Mouse (Mus musculus) neutrophil, adult 83 days (primary cell): ENCODE results near the gene Defb9. TPM values are rescaled to one million over a fixed set of nuclear protein-coding genes. Genes with fewer than 3 reads are reported as not detected.

ENCODE experiments used
- total RNA-seq, 2 experiments: library from RNA; stranded (reverse); gene quantifications; one replicate each; pipeline ENCODE4 v1.2.4; 2023

Gene Defb9
- total RNA-seq: not detected

GRCm38 (mm10) chr8:21885321-21885720 lies at the start of gene Defb9:
Gene Defb9 (minus strand): TSS chr8:21885421.

GRCm38 (mm10) chr8:21932610-21933009 lies 47.4 kb upstream of the Defb9 start, which contains the start of gene Defb15:
Gene Defb15 (minus strand): TSS chr8:21932710.

GRCm38 (mm10) chr8:21906290-21906689 lies 21.1 kb upstream of the Defb9 start, which contains the start of gene Defb11:
Gene Defb11 (minus strand): TSS chr8:21906412.

GRCm38 (mm10) chr8:21858586-21858985 lies 26.6 kb downstream of the Defb9 start, which contains the start of gene Defb10:
Gene Defb10 (plus strand): TSS chr8:21858901.

Other genes with a start within 250 kb of the Defb9 start
- not detected for gene Defa17, start 229.6 kb downstream of the Defb9 start, total RNA-seq
- not detected for gene Defa34, start 219.6 kb downstream of the Defb9 start, total RNA-seq
- gene AY761184, start 181.8 kb downstream of the Defb9 start, total RNA-seq: not detected
- not detected for gene Defa24, start 150.9 kb downstream of the Defb9 start, total RNA-seq
- not detected for gene Defb50, start 61.9 kb downstream of the Defb9 start, total RNA-seq
- not detected for gene Defb2, start 45.5 kb downstream of the Defb9 start, total RNA-seq
- gene Defb10, start 26.5 kb downstream of the Defb9 start, total RNA-seq: not detected
- gene Defb11, start 21.0 kb upstream of the Defb9 start, total RNA-seq: not detected
- gene Defb15, start 47.3 kb upstream of the Defb9 start, total RNA-seq: not detected
- not detected for gene Defb35, start 52.9 kb upstream of the Defb9 start, total RNA-seq
- gene Defb13, start 61.3 kb upstream of the Defb9 start, total RNA-seq: not detected
- not detected for gene Fam90a1a, start 73.3 kb upstream of the Defb9 start, total RNA-seq
- gene Ccdc70, start 84.4 kb upstream of the Defb9 start, total RNA-seq: not detected
- 1 to 10 TPM; 2.9 to 5.8 TPM for gene Atp7b, start 174.9 kb upstream of the Defb9 start, total RNA-seq
- 1 to 10 TPM; 6.2 to 9.9 TPM for gene Alg11, start 175.3 kb upstream of the Defb9 start, total RNA-seq
- not detected for gene Nek5, start 239.6 kb upstream of the Defb9 start, total RNA-seq